Mouse (Mus musculus) left cerebral cortex, postnatal 4 days (tissue): ENCODE measurements at regions not wholly inside any gene's neighbourhood (a gene's known extent, or its start where the extent isn't known, plus 50 kb on each side); places are given as distances from the start of the nearest gene placed in this dataset.
A peak's percentile ranks its signal among the peaks of the same experiment; 100 is the strongest.

Source experiments
- DNase-seq: peaks from one replicate; pipeline ENCODE4 v3.0.0-alpha.2; 2022
- intact Hi-C: fragments of 180-260 bp; cut with DNase I; formaldehyde crosslinking; loops from one replicate; pipeline ENCODE4 v1.15.1; 2025

DNA sequence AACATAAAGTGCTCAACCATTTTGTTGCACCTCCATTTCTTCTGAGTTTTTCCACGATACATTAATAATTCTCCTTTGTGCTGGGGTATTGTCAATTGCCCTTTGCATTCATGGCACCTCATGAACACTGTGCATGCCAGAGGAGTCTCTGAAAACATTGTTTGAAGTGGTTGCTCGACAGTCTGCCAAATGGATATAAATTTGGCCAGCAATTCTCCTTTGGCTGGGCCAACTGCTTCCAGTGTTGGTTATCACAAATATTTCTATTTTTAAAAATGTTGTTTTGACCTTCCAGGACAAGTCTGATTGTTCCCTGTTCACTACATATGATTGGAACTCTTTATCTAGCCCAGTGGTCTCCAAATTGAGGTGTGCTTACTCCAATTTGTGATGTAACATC lies 184.1 kb upstream of the 9630041A04Rik start:
- intact Hi-C loops, result loop anchor here (10.0 kb wide), 1 partner anchor 353 kb away; no protein-coding TSS in a partner anchor
- no peak for DNase-seq

DNA sequence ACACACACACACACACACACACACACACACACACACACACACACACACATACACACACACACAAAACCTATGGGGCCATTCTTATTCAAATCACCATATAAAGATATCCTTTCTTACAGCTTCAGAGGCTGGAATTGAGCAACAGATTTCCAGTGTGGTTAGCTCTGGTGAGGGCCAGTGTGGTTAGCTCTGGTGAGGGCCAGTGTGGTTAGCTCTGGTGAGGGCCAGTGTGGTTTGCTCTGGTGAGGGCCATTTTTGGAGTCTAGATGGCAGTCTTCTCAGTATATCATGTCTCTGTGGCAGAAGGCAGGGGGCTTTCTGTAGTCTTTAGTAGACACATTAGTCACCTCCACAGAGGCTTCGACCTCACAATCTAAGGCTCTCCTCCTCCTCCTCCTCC lies 191.5 kb upstream of the 9630041A04Rik start:
- DNase-seq, result no peak
- intact Hi-C loops, result loop anchor here (10.0 kb wide), 1 partner anchor 345 kb away; no protein-coding TSS in a partner anchor

DNA sequence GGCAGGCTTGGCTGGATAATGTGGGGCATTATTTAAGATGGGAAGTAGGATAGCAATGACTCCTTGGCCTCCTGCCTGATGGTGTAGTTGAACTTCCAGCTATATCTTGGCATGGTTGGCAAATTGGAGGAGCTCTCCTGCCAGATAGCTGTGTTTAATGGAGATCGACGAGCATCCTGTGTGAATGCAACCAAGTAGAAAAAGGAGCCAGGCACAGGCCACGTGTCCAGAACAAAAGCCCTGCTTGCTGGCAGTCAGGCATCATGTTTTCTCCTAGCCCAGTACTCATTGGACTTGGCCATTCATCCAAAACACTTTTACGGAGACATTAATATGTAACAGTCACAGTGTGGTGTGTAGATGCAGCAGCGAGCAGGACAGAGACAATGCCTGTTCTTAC lies 211.8 kb upstream of the 9630041A04Rik start:
- DNase-seq, result peak; percentile 56
- intact Hi-C loops, result no loop called here

DNA sequence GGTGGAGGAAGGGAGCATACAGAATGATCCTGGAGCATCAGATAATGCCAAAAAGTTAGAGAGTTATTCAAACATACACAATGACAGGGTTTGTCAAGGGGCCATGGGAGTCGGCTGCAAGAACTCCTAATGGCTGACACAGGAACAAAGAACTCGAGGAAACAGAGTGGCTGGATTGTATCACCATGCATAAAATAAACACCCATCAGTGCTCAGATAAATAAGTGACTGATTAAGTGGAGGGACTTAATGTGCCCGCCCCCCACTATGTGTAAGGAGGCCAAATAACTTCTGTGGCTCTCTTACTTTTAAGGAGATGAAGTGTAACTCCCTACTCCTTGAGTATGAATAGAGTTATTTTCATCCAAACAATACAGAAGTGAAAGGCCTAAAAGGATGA lies 220.1 kb upstream of the 9630041A04Rik start:
- DNase-seq, result no peak
- intact Hi-C loops, result no loop called here

DNA sequence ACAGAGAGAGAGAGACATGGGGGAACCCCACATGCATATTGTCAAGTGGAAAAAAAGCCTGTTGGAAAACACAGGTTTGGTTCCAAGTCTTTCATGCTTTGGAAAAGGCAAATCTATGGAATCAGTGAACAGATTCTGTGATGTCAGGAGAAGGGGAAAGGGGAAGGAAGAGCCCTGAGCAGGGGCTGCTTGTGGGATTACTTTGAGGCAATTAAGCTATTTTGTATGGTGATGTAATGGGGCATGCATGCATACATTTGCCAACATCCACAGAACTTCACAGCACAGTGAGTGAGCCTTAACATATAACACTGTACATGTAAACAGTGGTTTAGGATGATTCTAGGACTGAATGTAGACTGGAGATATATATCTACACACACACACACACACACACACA lies 221.0 kb upstream of the 9630041A04Rik start:
- intact Hi-C loops, result no loop called here
- no peak for DNase-seq

DNA sequence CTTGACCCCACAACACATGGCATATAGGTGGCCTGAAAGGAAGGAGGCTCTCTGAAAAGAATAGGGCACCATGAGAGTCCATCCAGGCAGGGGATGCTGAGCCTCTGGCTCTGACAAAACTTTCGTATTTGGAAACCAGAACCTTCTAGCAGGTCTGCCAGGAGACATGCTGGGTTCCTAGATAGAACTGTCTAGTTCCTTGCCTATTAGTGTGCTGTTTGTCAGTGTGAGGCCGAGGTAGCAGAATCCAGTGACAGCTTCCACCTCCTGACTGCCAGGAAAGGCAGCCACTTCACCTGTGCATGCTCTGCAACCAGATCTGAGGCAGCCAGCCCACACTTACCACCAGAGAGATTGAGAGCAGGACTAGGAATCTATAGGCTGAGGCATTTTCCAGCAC lies 245.4 kb upstream of the 9630041A04Rik start:
- intact Hi-C loops, result no loop called here
- peak; percentile 8 for DNase-seq

DNA sequence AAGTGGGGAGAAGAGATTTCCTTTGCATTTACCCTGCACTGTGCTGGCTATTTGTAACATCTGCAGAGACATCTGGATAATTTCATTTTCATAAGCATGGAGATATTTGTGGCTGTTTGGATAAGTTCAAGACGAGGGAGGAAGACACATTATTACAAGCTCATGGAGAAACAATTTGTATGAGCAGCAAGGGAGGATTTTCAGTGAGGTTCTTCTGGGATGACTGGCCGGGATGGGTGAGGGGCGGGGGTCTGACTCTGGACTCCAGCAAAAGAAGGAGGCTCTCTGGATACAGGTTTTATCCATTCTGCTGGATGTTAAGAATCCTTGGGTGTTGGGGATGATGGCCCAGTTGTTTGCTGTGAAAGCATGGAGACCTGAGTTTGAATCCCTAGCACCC lies 246.5 kb upstream of the 9630041A04Rik start:
- DNase-seq, result no peak
- intact Hi-C loops, result no loop called here

DNA sequence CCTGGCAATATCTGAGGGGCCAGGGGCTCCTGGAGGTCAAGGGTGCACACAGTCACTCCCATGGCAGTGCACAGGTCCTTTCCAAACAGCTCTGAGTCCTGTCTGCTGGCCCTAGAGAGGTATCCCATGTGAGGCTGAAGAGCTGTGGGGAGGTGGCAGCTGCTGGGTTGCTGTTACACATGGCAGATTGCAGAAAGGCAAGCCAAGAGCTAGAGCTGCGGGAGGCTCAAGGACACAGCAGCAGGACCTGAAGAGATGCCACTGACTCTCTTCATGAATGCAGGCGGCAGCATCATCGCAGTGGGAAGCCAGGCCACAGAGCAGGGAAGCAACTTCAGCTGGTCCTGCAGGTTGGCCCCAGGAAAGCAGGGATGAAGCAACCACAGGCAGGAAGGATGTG lies 247.7 kb upstream of the 9630041A04Rik start:
- intact Hi-C loops, result no loop called here
- DNase-seq, result peak; percentile 87

DNA sequence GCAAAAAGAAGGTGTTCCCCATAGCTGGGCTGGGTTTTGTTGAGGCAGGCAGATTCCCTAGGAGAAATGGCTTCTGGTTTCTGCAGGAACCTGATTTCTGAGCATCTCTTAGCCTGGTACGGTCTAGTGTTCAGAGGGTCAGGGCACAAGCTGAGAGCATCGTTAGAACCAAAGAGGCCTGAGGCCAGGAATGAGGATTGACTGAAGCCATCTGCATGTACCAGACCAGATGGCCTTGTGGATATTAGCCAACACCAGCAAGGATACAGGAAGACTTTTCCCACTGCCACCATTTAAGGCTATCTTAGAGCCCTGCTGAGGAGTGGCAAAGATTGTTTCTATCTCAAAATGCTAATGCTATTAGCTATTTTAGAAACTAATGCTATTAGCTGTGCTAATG lies 248.2 kb upstream of the 9630041A04Rik start:
- intact Hi-C loops, result no loop called here
- peak; percentile 74 for DNase-seq

DNA sequence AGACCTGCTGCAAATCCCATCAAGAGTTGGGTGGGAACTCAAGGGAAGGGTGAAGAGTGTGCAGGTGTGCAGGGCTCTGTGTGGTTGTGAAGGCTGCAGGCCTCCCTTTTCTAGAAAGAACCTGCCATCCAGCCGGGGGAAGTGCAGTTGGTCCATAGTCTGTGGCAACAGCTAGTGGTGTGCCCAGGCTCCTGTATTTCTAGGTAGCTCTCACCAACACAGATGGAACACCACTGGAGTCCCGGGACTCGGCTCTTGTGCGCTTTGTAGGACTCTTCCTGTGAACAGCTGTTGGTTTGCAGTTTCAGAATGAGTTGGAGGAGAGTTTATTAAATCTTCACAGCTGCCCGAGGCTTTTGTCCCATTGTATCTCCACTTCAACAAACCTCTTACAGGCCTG lies 248.7 kb upstream of the 9630041A04Rik start:
- intact Hi-C loops, result no loop called here
- DNase-seq, result no peak

DNA sequence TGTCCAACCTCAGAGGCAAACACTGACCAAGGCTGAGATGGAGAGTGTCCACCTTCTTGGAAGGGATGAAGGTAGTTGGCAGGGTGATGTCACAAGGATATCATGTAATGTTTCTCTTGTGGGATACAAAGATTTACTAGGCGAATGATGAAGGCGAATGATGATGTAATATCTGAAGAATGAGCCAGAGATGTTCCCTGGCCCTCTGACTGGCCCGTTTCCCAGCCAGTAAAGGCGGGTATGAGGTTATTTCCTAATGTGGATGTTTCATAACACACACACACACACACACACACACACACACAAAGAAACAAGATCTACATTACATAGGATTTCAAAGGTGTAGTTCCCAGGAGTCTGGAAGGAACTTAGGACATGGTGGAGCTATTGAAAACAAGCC lies 249.1 kb upstream of the 9630041A04Rik start:
- intact Hi-C loops, result no loop called here
- no peak for DNase-seq

DNA sequence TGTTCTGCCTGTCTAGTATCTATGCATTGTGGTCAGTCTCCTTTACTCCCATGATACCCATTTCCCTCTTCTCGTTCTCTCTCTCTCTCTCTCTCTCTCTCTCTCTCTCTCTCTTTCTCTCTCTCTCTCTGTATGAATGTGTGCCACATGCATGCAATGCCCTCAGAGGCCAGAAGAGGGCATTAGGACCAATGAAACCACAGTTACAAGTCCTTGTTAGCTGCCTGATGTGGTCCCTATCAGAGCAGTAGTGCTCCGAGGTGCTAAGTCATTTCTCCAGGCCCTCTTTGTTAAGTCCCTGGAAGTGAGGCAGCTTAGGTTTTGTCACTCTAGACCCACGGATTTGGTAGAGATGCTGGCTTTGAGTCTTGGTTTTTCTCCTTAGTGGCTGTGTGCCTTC lies 250.2 kb upstream of the 9630041A04Rik start:
- DNase-seq, result peak; percentile 35
- intact Hi-C loops, result no loop called here

DNA sequence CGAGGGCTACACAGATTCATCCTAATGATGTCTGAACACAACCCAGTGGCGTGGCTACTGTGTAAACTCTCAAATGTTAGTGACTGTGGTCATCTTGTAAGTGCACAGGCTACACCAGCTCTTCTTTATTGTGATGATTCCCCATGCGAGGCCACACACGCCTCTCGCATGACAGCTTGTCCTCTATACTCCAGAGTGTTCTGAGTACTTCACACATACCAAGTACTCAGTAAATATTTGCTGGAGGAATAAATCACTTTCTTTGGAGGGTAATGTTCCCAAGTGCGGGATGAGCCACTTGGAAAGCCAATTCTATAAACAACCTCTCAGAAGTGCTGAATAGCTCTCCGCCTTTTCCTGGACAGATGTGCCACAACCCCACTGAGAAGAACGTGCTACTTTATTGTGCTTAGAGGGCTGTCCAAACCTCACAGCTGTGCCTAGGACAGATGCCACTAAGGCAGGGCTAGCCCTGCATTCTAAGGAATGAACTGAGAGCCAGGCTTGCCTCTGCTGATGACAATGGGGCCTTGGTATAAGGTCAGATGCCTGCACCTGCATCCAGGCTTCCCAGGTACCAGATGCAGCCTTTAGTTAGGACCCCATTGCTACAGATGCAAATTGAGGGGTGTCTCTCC lies 250.7 kb upstream of the 9630041A04Rik start:
- DNase-seq, result no peak
- intact Hi-C loops, result no loop called here

DNA sequence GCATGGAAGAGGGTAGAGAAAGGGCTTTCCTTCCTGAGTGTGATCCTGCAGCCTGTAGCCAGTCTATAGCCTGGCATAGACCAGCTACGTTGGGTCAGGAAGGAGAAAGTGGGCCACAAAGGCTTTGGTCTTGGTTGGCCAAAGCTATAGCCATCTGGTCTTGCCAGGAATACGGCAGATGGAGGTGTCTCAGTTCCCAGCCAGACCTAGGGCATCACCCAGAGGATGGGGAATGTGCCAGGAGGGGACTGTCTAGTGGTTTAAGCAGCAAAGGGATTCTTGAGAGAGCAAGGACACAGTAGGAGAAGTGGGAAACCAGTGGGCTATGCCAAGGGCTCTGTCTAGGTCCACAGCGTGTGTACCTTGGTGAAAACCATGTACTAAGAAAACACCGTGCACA lies 251.3 kb upstream of the 9630041A04Rik start:
- peak; percentile 84 for DNase-seq
- intact Hi-C loops, result no loop called here

DNA sequence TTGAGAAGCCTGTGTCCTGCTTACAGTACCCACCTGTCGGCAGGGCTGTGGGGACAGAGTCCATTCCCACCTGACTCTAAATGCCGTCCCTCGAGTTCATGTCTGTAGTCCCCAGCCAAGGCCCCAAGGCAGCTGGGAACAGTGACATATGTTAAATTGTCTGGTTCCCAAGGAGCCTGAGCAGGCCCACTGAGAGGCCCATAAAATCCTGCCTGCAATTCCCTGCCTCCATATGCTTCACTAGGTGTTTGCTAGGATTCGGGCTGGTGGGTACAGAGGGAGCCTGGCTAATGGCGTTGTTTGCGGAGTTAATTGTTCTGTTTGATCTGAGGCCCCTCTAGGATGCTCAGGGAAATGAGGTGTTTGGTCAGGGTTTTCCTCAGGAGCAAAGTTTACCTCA lies 258.8 kb upstream of the 9630041A04Rik start:
- intact Hi-C loops, result no loop called here
- peak; percentile 28 for DNase-seq

DNA sequence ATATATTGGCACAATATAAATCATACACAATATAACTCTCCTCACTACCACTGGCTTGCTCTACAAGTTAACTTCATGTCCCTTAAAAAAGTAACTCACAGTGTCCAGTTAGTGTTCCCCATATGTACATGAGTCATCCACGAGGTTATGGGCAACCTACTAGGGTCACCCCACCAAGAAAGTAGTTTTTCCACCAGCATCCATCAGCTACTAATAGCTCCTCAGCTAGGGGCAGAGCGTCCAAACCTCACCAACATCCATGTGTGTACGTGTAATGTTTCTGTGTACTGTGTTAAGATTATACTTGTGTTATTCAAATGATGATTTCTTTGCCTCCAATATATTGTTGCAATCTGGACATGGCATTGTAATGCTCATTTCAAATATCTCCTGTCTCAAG lies 264.7 kb upstream of the 9630041A04Rik start:
- intact Hi-C loops, result no loop called here
- DNase-seq, result no peak

DNA sequence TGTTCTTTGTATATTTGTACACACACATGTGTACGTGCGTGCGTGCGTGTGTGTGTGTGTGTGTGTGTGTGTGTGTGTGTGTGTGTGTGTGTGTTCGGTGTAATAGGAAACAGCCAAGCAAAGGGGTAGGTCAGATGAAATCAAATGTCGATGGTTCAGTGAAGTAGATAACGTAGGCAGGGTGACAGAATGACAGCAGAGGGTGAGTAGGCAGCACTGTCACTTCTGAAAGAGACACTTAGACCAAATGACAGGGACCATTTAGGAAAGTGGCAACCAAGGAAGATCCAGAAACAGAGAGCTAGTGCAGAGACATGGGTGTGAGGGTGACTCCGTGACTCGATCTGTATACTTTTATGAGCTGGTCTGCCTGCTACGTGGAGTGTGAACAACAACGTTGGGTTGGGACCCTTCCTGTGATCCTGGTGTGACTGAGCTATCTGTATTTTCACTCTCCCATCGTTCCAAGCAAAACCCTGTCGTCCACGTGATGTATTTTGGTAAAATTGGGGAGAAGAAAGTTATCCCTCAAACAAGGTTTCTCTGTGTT lies 266.5 kb upstream of the 9630041A04Rik start:
- DNase-seq, result no peak
- intact Hi-C loops, result no loop called here

DNA sequence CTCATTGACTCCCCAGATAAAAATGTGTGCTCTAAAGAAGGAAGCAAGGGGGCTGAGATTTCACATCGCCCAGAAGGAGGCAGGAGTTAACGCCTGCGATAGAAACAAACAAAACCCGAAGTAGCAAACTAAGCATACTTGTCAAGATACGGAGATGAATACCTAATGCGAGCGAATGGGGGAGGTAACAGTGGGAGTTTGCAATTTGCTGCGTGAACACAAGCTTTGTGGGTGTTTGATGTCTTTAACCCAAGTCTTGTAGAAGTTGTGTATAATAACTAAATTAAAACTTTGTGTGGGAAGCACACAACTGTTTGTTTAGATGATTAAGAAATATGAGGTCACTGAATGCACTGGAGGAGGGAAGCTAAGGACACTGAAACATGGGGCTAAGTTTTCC lies 269.0 kb upstream of the 9630041A04Rik start:
- DNase-seq, result no peak

DNA sequence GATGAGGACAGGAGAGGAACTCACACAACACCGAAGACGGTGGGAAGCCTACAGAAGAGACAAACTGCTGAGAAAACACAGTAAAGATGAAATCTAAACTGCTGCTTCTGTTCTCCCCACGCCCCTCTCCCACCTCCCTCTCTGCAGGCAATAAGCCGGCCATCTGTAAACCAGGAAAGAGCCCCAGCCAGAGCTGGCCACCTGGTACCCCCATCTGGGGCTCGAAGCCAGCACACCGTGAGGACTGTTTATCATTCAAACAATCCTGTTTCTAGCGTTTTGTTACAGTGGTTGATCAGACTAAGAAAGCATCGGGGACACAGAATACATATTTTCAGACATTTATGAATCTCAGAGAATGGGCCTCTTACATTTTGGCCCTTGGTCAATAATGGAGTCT lies 270.0 kb upstream of the 9630041A04Rik start:
- intact Hi-C loops, result no loop called here
- no peak for DNase-seq

More for the DNA sequence above, 269.0 kb upstream of the 9630041A04Rik start:
- intact Hi-C loops, result no loop called here

DNA sequence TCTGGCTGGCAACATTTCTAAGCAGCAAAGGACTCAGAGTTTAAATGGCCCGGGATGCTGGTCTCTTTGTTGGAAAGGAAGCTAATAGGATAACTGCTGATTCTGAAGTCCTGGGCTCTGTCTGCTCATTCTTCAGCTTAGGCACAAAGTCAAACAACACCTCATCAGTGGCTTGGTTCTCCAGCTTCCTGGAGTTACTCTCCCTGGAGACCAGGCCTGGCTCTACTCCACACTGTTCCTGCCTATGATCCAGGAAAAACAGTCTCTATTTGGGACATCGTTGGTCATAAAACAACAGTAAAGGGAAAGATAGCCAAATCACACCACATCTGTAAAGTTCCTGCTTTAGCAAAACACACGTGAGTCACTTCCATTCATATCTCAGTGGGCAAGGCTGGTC lies 271.3 kb upstream of the 9630041A04Rik start:
- DNase-seq, result no peak
- intact Hi-C loops, result no loop called here

DNA sequence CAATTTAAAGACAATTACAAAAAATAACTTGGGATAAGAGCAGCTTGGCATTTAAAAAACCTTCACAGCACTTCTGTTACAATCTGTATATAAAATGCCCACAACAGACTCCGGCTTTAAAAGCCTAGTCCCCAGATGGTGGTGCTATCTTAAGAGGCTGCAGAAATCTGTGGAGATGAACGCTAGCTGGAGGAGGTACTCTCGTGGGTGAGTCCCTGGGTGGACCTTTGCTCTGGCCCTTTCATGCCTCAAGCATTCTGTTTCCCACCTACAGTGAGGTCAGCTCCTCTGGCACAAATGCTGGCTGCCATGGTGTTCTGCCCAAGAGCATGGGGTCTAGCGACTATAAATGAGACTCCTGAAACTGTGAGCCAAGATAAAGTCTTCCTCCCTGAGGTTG lies 280.6 kb upstream of the 9630041A04Rik start:
- intact Hi-C loops, result no loop called here
- no peak for DNase-seq

DNA sequence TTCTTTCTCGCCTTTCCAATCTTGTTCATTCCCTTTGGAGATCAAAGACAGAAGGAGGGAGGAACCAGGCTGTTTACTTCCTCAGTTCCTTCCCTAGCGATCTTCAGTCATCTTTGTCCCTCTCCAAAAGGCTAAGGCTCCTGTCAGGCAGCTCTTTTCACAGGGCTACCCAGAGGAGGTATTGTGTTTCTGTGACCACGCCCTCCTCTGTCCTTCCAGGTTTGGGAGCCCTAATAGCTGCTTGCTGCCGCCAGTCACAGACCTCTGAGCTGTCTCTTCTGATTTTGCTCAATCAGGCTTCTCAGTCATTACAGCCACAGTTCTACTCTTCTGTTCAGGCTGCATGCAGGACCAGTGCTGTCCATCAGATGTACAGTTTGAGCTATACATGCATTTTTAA lies 290.9 kb upstream of the 9630041A04Rik start:
- intact Hi-C loops, result no loop called here
- DNase-seq, result no peak

DNA sequence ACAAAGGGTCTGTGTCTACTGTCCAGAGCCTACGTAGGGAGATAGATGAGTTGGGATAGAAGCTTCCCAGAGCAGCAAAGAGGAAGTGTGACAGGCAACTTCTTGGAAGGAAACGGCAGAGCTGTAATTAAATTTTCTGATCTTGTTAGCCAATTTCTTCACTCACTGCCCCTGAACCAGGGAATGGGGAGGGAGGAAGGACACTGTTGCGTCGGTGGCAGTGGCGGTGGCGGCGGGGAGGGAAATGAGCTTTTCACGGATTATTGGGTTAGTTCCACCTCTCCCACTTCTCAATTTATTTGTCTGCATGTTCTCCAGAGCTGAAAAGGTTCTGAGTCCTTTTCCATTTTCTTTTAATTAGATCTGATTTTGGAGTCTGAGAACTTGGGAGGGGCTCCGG lies 298.4 kb upstream of the 9630041A04Rik start:
- intact Hi-C loops, result no loop called here
- no peak for DNase-seq
